Mouse (Mus musculus) kidney, postnatal 14 days (tissue): ENCODE measurements around the gene Gm4027.
"Not testable (repeated sequence)": the region's sequence is repeated elsewhere in the genome, so short reads cannot be mapped to it uniquely, and the experiment has no call there.

Experiments used
- DNase-seq: peaks from one replicate; pipeline ENCODE4 v3.0.0; 2022; ENCODE audit warnings: mixed read lengths

Gene Gm4027

GRCm38 (mm10) chr12:87618569-87618968 lies at the start of gene Gm4027:
TSS of gene Gm4027 (plus strand) at chr12:87618869.
- DNase-seq: not testable (repeated sequence)

GRCm38 (mm10) chr12:87601388-87601787 lies 17.3 kb upstream of the Gm4027 start:
- DNase-seq: not testable (repeated sequence)

- DNase-seq: not testable (repeated sequence)
These were observed 16.3 kb upstream of the Gm4027 start, which contains the start of gene Oog1 for GRCm38 (mm10) chr12:87602388-87602787. TSS of gene Oog1 (plus strand) at chr12:87602688.

GRCm38 (mm10) chr12:87644520-87644919 lies 25.9 kb downstream of the Gm4027 start, which contains the start of gene Gm16381:
TSS of gene Gm16381 (minus strand) at chr12:87644620.
- DNase-seq: not testable (repeated sequence)

GRCm38 (mm10) chr12:87652916-87653703 lies 34.4 kb downstream of the Gm4027 start:
- DNase-seq: not testable (repeated sequence)
